Mouse (Mus musculus): ENCODE measurements around the gene Akap12. TPM values are rescaled to one million over a fixed set of nuclear protein-coding genes. Genes with fewer than 3 reads are reported as not detected.

Gene Akap12
- polyA plus RNA-seq, 1 experiment: 0.46 TPM

- Histone ChIP-seq H3K4me3 (replicated peaks) (no peak overlapping the region), H3K27me3 (replicated peaks) (no peaks in the 10 kb centered on the region), H3K4me1 (peaks cover 41% of the 10 kb centered on the region), H3K36me3 (replicated peaks; ENCODE audit: low read length) (peaks cover 42% of the 10 kb centered on the region), H3K9me3 (no peaks in the 10 kb centered on the region)
- no peak for TF ChIP-seq GATA1 (IDR thresholded peaks at IDR 0.05; ENCODE audit: borderline replicate concordance, low read length)
- no peak for TF ChIP-seq FLI1 (IDR thresholded peaks at IDR 0.05; ENCODE audit: low read length)
Measured at GRCm38 (mm10) chr10:4374734-4375133, 108.6 kb downstream of the Akap12 start.

GRCm38 (mm10) chr10:4375267-4375666 lies 109.1 kb downstream of the Akap12 start:
- H3K36me3 ChIP-seq (replicated peaks; ENCODE audit: low read length): peaks cover 40% of the 10 kb centered on the region
- TF ChIP-seq FLI1 (IDR thresholded peaks at IDR 0.05; ENCODE audit: low read length): no peak
- no peak for TF ChIP-seq GATA1 (IDR thresholded peaks at IDR 0.05; ENCODE audit: borderline replicate concordance, low read length)
- H3K4me3 ChIP-seq (replicated peaks): no peak overlapping the region
- H3K27me3 ChIP-seq (replicated peaks): no peaks in the 10 kb centered on the region
- peaks cover 46% of the 10 kb centered on the region for H3K4me1 ChIP-seq
- H3K9me3 ChIP-seq: no peaks in the 10 kb centered on the region

- H3K4me1 ChIP-seq: peaks cover 58% of the 10 kb centered on the region
- no peaks in the 10 kb centered on the region for H3K9me3 ChIP-seq
- H3K4me3 ChIP-seq (replicated peaks): peak overlapping the region; percentile 31
- no peak for TF ChIP-seq GATA1 (IDR thresholded peaks at IDR 0.05; ENCODE audit: borderline replicate concordance, low read length)
- TF ChIP-seq FLI1 (IDR thresholded peaks at IDR 0.05; ENCODE audit: low read length): no peak
- H3K27me3 ChIP-seq (replicated peaks): no peaks in the 10 kb centered on the region
- H3K36me3 ChIP-seq (replicated peaks; ENCODE audit: low read length): peaks cover 29% of the 10 kb centered on the region
Measured at GRCm38 (mm10) chr10:4376461-4376860, 110.3 kb downstream of the Akap12 start.

GRCm38 (mm10) chr10:4376931-4377330 lies 110.8 kb downstream of the Akap12 start:
- TF ChIP-seq GATA1 (IDR thresholded peaks at IDR 0.05; ENCODE audit: borderline replicate concordance, low read length) (no peak), FLI1 (IDR thresholded peaks at IDR 0.05; ENCODE audit: low read length) (no peak)
- peaks cover 25% of the 10 kb centered on the region for H3K36me3 ChIP-seq (replicated peaks; ENCODE audit: low read length)
- peaks cover 55% of the 10 kb centered on the region for H3K4me1 ChIP-seq
- no peaks in the 10 kb centered on the region for H3K9me3 ChIP-seq
- no peak overlapping the region for H3K4me3 ChIP-seq (replicated peaks)
- H3K27me3 ChIP-seq (replicated peaks): no peaks in the 10 kb centered on the region

- no peak for TF ChIP-seq FLI1 (IDR thresholded peaks at IDR 0.05; ENCODE audit: low read length)
- Histone ChIP-seq H3K4me1 (peaks cover 55% of the 10 kb centered on the region), H3K36me3 (replicated peaks; ENCODE audit: low read length) (peaks cover 3% of the 10 kb centered on the region), H3K27me3 (replicated peaks) (no peaks in the 10 kb centered on the region), H3K4me3 (replicated peaks) (no peak overlapping the region), H3K9me3 (no peaks in the 10 kb centered on the region)
Measured at GRCm38 (mm10) chr10:4380748-4381147, 114.6 kb downstream of the Akap12 start.

- Histone ChIP-seq H3K9me3 (no peaks in the 10 kb centered on the region), H3K36me3 (replicated peaks; ENCODE audit: low read length) (peaks cover 7% of the 10 kb centered on the region), H3K4me1 (peaks cover 61% of the 10 kb centered on the region), H3K4me3 (replicated peaks) (no peak overlapping the region), H3K27me3 (replicated peaks) (no peaks in the 10 kb centered on the region)
- TF ChIP-seq FLI1 (IDR thresholded peaks at IDR 0.05; ENCODE audit: low read length) (no peak), GATA1 (IDR thresholded peaks at IDR 0.05; ENCODE audit: borderline replicate concordance, low read length) (no peak)
Measured at GRCm38 (mm10) chr10:4384244-4384643, 118.1 kb downstream of the Akap12 start.

GRCm38 (mm10) chr10:4386609-4387591 lies 120.7 kb downstream of the Akap12 start:
- Histone ChIP-seq H3K27me3 (replicated peaks) (no peaks in the 10 kb centered on the region), H3K4me1 (peaks cover 70% of the 10 kb centered on the region), H3K4me3 (replicated peaks) (peak overlapping the region; percentile 99), H3K36me3 (replicated peaks; ENCODE audit: low read length) (peaks cover 22% of the 10 kb centered on the region), H3K9me3 (no peaks in the 10 kb centered on the region)
- TF ChIP-seq FLI1 (IDR thresholded peaks at IDR 0.05; ENCODE audit: low read length): no peak
- no peak for TF ChIP-seq GATA1 (IDR thresholded peaks at IDR 0.05; ENCODE audit: borderline replicate concordance, low read length)

GRCm38 (mm10) chr10:4387701-4388383 lies 121.7 kb downstream of the Akap12 start, which contains the start of gene Zbtb2:
TSS of gene Zbtb2 (minus strand) at chr10:4388108.
- peaks cover 73% of the 10 kb centered on the region for H3K4me1 ChIP-seq
- no peaks in the 10 kb centered on the region for H3K27me3 ChIP-seq (replicated peaks)
- TF ChIP-seq FLI1 (IDR thresholded peaks at IDR 0.05; ENCODE audit: low read length) (no peak), GATA1 (IDR thresholded peaks at IDR 0.05; ENCODE audit: borderline replicate concordance, low read length) (no peak)
- peaks cover 28% of the 10 kb centered on the region for H3K36me3 ChIP-seq (replicated peaks; ENCODE audit: low read length)
- peak within 1 kb of the TSS; percentile 99 for H3K4me3 ChIP-seq (replicated peaks)
- no peaks in the 10 kb centered on the region for H3K9me3 ChIP-seq

- H3K36me3 ChIP-seq (replicated peaks; ENCODE audit: low read length): peaks cover 33% of the 10 kb centered on the region
- no peaks in the 10 kb centered on the region for H3K27me3 ChIP-seq (replicated peaks)
- TF ChIP-seq FLI1 (IDR thresholded peaks at IDR 0.05; ENCODE audit: low read length) (no peak), GATA1 (IDR thresholded peaks at IDR 0.05; ENCODE audit: borderline replicate concordance, low read length) (no peak)
- H3K4me1 ChIP-seq: peaks cover 73% of the 10 kb centered on the region
- peak overlapping the region; percentile 99 for H3K4me3 ChIP-seq (replicated peaks)
- no peaks in the 10 kb centered on the region for H3K9me3 ChIP-seq
Measured at GRCm38 (mm10) chr10:4388384-4388745, 122.2 kb downstream of the Akap12 start.

- H3K4me1 ChIP-seq: peaks cover 69% of the 10 kb centered on the region
- H3K36me3 ChIP-seq (replicated peaks; ENCODE audit: low read length): peaks cover 38% of the 10 kb centered on the region
- H3K4me3 ChIP-seq (replicated peaks): peak overlapping the region; percentile 99
- H3K9me3 ChIP-seq: no peaks in the 10 kb centered on the region
- no peaks in the 10 kb centered on the region for H3K27me3 ChIP-seq (replicated peaks)
- TF ChIP-seq FLI1 (IDR thresholded peaks at IDR 0.05; ENCODE audit: low read length) (no peak), GATA1 (IDR thresholded peaks at IDR 0.05; ENCODE audit: borderline replicate concordance, low read length) (no peak)
Measured at GRCm38 (mm10) chr10:4389036-4389435, 122.9 kb downstream of the Akap12 start.

Measured in megakaryocyte, embryonic 14.5 days (primary cell).